Mouse (Mus musculus): ENCODE data around the gene Tmem200c.

Tmem200c gene

DNA sequence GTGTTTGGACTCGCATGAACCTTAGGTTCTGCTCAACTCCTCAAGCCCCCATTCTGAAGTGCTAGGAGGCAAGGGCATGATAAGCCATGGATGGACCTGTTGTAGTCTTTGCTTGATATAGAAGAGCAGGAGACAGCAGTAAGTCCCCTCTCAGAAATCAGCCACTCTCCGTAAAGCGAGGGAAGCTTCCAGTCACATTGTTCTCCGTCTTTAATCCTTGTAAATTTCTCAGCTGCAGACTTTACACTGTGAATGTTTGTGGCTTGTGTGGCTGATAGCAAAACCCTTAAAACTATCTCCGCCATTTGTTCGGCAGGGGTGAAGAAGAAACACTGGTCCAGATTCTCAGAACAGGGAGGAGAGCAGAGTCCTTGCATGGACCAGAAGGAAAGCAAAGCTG, at the start of gene Tmem200c:
Tmem200c (plus strand) TSS at position 301 of the 400 bp plus-strand sequence.
- no peak for DNase-seq (ENCODE audit: low spot score)

DNA sequence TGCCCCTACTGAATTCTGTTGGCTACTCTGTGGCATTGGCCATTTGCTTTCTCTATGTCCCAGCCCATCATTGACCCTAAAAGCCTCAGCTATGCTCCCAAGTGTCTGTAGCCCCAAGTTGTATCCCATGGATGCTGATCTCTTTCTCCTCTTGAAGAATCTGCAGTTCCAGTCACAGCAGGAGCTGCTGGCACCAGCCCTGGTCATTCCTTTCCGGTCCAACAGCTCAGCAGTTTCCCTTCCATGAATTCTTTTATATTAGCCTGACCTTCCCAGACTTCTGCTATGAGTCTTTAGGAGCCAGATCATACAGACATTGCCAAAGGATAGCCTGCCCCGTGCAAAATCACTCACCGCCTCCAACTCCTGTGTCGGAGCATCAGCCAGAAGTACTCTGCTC, 32.7 kb upstream of the Tmem200c start:
- no peak for DNase-seq (ENCODE audit: low spot score)

DNA sequence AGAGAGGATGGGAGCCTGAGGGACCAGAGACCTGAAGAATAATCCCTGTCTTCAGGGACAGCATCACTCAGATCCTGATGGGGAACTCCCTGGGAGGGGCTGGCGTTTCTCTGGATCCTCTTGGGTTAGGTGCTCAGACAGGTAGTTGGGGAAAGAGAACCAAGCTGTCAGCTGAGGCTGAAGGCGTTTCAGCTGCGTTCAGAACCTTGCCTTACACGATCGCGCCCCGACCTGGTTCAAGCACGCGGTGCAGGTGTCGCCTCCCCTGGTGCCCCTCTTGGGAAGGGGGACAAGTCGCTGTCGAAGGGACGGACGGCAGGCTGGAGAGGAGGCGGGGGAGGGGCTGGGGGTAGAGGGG, 10.2 kb downstream of the Tmem200c start:
- no peak for DNase-seq (ENCODE audit: low spot score)

DNA sequence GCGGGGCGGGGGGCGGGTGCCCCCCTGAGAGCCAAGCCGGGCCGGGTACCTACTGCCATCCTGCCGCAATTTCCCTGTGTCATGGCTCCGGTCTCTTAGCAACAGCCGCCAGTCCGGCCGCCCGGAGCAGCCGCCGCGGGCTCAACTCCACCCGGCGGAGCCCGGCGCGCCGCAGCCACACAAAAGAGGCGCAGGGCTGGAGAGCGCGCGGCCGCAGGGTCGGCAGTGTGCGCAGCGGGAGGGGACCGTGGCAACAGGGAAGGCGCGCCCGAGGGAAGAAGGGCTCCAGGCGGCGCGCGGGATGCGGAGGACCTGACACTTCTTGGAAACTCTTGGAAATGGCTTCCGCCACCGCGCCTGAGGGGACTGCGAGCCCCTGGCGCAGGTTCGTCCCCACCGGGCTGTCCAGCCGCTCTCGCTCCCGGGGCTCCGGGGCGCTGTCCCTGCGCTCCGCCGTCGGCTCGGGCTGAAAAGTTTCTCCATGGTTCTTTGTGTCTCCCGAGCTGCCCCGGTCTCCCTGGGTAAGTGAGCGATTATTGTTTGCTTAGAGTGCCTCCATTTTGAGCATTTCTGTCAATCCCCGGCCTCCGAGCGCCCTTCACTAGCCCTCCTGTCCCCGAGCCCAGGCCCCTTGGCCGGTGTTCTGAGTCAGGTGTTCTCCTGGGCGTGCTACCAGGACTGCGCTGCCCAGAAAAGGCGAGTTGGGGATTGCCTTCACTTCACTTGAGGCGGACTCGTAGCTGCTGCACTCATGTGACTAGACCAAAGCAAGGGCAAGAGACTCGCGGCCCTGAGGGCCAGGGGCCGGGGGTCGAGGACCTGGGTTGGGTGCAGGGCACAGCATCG, 10.8 kb downstream of the Tmem200c start:
- peak; percentile 71 for DNase-seq (ENCODE audit: low spot score)

DNA sequence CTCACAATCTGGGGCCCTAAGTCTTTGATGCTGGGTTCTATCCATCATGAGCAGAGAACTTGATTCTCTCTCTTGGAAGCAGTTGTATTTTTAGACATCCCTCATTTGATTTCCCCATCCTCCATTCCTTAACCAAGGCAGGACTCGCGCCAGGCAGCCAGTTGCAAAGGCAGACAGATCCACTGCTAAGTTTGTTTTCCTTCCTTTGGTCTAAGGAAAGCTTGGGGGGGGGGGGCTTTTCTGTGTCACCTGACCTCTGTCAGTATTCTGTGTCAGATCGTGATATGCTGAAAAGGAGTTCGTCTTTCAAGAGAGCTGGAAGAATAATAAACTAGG, 11.4 kb downstream of the Tmem200c start:
- no peak for DNase-seq (ENCODE audit: low spot score)

DNA sequence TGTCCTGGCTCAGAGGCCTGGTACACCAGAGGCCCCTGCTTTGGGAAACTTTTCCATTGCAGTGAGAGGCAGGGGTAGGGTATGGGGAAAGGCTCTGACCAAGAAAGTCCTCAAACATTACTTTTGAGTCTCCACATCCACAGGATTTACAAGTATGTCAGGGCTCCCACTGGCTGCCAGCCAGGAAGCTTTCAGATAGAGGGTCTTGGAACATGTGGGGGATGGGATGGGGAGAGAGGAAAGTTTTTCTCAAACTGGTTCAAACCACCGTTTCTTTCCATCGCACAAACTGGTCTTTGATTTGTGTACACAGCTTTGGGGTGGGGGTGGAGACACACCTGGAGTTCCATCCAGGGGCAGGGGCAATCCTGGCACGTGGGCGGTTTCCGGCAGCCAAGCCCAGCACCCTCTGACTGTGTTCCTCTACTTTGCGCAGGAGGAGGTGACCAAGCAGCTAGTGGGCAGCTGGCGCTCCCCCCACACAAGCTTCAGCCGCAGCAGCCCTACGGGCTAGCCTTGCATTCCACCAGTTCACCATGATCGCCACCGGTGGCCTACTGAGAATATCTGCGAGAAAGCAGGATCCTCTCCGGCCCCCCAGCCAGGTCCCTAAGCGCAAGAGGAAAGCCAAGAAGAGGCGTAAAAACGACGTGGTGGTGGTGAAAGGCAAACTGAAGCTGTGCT, 13.6 kb downstream of the Tmem200c start:
- DNase-seq (ENCODE audit: low spot score): no peak

DNA sequence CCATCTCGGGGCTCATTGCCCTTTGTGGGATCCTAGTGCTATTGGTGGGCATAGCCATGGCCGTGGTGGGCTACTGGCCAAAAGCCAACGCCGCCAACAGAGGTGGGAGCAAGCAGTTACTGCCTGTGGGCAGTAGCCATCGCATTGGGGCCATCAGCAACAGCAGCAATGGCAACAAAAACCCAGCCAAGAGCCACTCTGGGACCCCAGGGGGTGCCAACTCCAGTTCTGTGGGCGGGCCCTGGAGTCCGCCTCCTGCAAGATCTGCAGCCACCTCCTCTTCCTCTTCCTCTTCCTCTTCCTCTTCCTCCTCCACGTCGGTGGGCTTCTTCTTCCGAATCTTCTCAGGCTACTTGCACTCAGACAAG, 14.1 kb downstream of the Tmem200c start:
- DNase-seq (ENCODE audit: low spot score): no peak

DNA sequence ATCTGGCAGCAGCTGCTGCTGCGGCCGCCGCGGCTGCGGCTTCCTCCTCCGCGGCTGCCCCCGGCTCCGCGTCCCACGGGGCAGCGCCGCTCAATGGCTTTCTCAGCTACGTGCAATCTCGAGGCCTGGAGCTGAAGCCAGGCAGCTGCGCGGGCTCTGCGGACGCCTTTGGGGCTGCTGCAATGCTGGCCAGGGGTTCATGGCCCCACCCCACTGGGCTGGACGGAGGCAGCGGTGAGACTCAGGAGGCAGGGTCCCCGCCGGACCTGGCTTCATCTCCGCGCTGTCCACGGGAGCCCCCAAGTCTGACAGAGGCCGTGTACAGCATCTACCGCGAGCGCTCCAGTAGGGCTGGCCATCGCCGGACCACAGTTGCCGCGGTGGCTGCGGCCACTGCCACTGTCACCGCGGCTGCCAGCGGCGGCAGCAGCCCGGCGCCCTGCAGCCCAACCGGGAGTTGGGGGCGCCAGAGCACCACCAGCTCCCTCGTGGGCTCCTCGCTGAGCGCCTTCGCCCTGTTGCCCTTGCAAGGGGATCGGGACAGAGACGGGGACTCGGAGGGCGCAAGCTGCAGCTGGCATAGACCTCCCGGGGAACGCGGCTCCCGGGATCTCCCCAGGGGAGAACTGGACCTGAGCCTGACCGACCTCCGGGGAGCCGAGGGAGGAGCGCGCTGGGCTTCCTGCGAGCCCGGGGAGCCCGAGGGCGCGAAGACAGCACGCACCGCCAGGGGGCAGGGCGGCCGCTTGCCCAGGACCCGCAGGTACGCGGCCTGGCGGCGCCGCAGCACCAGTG, 14.9 kb downstream of the Tmem200c start:
- peak; percentile 73 for DNase-seq (ENCODE audit: low spot score)

DNA sequence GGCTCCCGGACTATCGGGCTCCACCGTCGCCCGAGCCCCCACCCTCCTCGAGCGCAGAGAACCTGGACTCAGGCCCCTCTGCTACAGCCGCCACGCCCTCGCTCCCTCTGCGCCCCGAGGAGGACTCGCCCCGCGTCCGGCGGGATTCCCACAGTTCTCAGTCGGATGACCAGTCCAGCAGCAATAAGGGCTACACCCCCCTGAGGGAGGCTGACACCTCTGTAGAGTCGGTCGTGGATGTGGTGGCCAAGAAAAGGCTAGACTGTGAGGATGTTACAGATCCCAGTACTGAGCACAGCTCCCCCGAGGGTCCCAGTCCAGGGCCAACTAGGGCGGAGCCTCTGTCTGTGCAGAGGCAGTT, 15.4 kb downstream of the Tmem200c start:
- no peak for DNase-seq (ENCODE audit: low spot score)

DNA sequence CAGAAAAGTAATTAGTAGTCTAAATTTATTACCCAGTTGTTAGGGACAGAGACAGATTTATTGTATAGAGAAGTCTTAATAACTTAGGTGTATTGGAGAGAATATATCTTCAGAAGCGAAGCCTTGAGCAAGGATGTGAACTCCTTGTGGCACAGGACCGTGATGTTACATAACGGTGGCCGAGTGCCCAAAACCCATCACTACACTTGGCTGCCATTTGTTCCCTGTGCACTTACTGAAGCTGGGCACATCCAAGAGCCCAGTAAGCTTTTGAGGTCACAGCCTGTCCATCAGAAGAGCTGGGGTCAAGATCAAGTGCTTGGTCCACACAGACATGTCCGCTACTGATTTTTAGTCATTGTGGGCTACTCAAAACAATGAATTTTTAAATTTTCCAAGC, 19.5 kb downstream of the Tmem200c start:
- DNase-seq (ENCODE audit: low spot score): no peak

DNA sequence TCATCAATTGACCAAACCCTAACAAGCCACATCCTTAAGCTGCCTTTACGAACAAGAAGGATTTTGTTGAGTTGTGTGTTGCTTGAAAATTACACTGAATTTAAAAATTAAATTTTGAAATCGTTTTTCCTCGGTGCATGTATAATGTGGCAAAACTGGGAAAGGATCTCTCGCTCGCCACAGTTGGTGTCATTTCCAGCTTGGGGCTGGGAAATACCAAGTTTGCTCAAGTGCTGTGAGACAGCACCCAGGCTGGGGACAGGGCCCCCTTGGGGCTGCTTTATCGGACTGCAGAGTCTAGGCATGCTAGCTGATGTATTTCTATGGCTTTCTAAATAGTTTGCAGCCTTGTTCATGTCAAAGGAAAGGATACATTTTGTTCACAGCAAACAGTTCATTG, 22.3 kb downstream of the Tmem200c start:
- DNase-seq (ENCODE audit: low spot score): no peak

DNA sequence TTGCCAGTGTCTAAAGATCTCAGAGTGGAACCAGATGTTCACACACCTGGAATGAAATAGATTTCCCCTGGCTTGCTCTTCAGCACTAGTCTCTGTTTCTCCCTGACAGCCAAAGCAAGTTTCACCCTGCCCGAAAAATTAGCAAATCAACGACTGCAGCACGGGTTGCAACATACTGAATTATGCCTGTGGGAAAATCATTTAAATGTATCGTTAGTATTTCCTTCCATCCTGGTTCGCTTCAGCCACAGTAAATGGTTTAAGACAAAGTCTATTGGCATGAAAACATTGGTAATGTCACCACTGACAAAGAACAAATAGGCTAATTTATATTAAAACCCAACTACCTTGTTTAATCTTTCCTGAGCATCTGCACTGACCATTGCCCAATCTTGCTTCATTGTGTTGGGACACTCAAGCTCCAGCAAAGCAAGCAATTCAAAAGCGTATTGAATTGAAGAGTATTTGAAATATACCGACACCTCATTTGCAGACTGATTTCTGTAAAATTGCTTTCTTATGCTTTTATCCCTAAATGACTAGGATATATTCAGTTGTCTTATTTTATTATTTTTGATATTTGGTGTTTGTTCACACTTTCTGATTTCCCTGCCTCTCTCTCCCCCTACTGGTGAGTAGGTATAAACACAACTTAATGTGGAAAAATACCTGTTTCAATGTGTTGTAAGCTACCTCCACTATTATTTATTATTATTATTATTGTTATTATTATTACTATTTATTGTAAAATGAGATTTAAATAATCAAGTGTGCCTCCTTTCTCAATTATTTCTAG, 25.9 kb downstream of the Tmem200c start:
- no peak for DNase-seq (ENCODE audit: low spot score)

DNA sequence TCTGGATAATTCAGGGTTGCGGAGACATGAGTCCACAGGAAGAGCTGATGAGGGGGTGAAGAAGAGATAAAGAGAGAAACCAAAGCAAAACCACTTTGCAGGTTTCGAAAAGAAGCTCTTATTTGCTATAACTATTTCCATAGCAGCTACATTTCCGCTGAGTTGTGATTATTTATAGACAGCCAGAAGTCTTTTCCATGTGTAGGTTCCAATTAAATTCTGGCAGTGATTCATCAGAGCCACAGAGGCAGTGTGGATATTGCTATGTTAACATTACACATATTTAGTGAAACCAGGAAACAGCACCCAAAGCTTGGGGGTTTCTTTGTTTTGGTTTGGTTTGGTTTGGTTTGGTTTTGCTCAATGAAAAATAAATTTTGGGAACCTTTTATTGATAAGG, 37.8 kb downstream of the Tmem200c start:
- no peak for DNase-seq (ENCODE audit: low spot score)

DNA sequence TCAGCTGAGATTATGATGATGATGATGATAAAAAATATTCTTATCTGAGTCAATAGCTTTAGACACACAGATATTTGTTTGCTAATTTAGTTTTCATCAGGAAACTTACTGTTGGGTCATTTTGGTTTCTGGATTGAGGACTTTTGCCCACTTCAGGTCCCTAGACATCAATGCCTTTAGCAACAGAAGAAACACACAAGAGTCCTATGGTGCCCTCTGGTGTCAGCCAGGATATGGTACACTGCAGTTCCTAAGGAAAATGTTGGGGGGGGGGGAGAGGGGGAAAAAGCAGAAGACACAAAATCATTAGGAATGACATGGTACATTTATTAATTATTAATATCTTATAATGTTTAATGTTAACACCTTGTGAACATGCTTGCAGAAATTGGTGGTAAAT, 42.0 kb downstream of the Tmem200c start:
- DNase-seq (ENCODE audit: low spot score): peak; percentile 45

DNA sequence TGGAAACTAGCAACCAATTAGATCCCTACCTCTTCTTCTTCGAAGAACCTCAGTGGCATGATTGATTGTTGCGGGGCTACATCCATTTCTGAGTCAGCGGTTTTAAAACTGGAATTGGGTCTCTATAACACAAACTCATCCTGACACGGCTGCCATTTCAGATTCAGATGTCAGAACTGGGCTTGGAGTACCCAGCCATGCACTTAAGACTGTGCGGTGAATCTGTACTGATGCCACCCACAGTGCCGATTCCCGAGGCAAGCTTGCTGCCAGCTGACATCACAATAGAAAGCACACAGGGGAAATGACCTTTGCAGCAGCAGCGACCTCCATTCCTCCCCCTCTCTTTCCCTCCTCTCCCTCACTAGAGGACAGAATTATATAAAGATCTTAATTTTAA, 47.6 kb downstream of the Tmem200c start:
- peak; percentile 32 for DNase-seq (ENCODE audit: low spot score)

DNA sequence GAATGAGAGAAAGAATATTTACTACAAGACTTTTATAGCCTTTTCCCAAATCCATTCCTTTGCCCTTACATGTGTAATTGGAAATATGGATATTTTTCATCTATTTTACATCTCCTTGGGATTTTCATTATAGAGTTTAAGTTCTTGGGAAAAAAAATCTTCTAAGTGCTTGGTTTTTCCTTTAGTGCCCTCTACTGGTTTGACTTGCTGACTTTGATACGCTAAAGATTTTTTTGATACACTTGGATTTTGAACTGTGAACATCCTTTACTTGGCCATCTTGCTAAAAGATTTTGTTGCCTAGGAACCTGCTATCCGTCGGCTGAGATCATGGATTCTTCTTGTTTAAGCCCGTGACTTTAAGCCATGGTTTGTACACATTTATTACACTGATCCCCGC, 48.8 kb downstream of the Tmem200c start:
- DNase-seq (ENCODE audit: low spot score): no peak

DNA sequence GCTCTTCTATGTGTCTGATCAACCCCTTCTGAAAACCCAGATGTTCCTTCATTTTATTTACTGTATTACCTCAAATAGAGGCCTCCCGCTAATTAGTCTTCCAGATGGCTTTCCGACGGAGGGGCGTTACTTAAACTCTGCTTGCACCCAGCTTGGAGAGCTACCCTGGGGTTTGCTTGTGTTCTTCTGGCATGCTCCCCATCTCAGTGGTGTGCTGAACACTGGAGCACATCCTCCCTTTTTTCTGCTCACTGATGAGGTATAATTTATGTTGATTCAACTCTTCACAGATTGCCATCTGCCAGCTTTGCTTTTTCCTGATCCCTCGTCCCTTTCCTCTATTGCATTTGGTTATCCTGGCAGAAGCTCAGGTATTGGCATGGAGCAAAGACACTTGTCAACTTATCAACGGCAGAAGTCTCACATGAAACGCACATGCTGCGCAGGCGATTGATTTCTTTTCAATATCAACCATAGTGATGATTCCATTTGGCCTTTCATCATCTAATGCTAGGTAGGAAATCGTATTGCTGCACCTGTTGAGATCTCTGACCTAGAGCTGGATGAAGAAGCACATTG, 49.6 kb downstream of the Tmem200c start:
- DNase-seq (ENCODE audit: low spot score): no peak

DNA sequence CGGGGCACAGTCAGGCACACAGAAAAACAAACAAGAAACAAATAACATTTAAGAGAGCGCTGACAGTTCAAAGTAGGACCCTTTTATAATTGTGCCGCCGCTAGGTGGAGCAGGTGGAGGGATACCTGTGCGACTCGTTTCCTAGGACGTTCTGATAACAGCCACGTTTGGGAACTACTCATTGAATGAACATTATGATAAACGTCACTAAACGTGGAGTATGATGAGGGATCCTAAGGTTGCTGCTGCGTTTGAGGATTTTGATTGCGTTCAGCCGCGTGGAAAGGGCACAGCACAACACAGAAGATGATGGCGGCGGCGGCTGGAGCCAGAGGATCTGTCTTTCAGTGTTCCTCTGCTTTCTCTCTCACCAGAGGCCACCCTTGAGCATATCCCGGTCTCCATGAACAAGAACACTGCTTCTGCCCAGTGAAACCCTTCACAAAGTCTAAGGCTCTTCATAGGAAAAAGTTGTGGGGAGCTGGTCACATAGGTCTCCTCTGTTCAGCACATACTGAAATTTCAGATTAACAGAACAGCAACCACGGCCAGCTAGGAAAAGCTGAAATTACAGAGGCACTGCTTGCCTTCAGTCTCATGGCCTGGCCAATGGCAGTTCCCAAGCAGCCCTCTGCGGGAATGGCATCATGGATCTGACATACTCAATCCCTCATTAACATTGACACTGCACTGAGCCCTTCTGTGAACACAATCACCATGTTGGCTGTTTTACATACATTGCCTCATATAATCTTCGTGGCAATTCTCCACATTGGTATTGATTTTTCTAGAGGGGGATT, 55.5 kb downstream of the Tmem200c start:
- peak; percentile 72 for DNase-seq (ENCODE audit: low spot score)

DNA sequence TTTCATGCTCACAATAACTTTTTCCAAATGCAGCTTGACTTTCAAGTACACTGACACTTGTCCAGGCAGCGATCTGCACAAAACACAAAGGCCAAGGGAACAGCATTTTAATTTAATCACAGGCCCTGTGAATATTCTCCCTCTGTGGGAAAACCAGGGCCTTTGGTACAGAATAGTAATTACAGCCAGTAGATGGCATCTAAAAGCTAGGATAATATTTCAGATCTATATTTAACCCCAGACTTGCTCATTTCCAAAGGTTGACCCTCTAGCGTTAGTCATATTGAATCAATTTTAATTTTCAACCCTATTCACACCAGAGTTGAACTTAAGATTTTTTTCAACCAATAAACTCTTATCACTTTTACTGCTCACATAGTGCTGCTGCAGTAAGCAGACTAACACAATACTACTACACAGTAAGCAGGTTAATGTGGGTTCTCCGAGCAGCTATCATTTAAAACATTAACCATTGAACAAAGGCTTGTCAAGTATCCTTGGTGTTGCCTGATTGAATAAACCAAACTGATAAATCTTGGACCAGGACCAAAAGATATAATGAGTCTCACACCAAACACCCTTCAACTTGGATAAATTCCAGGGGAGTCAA, 57.2 kb downstream of the Tmem200c start:
- DNase-seq (ENCODE audit: low spot score): no peak

DNA sequence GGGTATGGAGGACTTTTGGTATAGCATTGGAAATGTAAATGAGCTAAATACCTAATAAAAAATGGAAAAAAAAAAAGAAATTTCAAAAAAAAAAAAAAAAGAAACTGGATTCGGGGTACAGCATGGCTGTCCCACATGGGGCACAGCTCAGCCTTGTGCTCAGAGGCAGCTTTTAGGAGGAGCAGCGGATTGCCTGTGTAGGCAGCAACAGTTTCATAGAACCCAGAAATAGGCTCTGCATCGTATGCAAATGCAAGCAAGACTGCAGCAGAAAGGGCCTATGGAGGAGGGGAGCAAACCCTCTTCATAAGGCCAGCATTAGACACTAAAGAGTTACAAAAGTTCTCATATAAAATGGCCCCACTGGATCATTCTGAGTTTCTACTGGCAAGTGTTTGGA, 64.2 kb downstream of the Tmem200c start:
- no peak for DNase-seq (ENCODE audit: low spot score)
